Mouse (Mus musculus): Measurements from ENCODE around the gene Nrxn3. TPM values are rescaled to one million over a fixed set of nuclear protein-coding genes. Genes with fewer than 3 reads are reported as not detected.

The Nrxn3 gene
- total RNA-seq, 1 experiment from 2014 or later, result 0.33 TPM

DNA sequence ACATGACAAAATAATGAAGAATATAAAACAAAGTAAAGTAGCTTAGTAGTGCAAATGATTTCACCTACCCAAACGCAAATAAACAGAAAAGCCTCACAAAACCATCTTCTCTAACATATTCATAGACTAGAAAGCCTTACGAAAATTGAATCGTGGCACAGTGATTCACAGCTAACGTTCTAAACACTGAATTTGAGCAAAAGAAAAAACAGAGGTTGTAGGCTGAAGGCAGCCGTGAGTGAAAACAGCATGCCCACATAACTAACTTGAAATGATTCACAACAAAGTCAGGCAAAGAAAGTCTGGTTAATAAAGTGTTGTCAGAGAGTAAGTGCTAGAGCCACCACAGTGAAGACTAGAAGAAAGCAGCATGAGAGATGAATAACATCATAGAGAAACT is 610.8 kb downstream of the Nrxn3 start:
- DNase-seq, result no peak

DNA sequence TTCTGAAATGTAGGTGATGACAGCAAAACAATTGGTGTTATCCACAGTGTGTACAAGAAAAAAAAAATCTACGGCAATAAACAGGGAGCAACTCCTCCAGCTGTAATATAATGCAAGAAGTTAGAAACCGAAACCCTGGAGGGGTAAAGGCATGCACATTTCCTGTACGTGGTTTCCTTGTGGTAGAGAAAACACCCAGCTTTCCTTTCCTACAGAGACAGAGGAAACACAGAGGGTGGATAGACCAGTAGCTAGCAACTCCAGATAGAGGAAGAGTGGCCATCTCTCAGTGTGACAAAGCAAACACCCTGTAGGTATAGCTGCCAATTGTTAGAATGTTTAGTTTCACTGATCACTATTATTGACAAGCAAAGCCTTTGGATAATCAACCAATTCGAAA is 642.2 kb downstream of the Nrxn3 start:
- no peak for DNase-seq

DNA sequence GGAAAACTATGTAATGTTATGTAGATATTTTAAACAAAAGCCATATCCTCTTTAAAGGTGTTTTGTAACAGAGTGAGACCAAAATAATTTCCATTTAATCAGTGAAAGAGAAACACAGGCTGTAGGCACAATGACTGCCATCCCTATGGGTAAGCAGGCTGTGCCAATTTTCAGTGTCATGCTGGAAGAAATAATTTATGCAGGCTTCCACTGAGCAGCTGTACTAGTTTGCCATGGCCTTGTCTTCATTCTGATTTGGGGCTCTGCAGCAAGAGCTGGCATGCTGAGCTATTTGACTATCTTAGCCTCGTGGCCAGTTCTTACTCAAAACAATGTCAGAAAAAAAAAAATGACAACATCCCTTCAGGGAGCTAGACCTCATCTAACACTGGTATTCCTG is 647.3 kb downstream of the Nrxn3 start:
- DNase-seq, result peak; percentile 4

DNA sequence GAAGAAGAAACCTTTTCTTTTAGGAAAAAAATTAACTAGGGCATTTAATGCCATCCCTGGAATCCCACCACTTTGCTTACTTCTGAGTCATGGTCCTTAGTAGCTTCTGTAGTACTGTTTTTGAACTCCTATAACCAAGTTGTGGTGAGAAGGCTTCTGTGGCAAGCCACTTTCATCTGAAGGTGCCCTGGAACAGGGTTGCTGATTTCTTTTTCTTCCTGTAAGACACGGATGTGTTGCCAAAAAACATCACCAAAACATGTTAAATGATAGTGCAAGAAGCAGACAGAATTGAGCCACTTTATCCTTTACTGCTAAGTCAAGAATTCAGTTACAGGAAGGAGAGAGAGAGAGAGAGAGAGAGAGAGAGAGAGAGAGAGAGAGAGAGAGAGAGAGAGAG is 653.9 kb downstream of the Nrxn3 start:
- DNase-seq, result no peak

DNA sequence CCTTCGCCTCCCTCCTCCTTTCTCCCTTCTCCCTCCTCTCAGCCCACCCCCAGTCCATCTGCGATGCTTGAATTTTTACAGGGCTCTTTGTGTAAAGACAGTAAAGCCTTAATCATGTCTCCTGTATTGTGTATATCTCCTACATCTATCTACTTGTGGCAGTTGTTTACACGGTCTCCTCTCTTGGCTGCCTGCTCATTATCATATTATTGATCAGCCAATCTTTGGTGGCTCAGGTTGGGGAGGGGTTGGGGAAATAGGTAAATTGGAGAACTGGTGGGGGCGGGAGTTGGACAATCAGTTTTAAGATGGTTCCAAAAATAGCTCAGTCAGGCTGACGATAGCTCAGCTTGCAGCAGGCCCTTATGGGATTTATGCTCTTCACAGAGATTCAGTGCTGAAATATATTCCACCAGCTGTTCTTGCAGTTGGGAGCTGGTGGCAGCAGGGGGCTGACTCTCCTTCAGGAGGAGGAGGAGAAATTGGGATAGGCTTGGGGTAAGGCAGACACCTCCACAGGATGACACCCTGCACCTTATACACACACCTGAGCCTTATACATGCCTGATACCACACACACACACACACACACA is 654.5 kb downstream of the Nrxn3 start:
- DNase-seq, result no peak

DNA sequence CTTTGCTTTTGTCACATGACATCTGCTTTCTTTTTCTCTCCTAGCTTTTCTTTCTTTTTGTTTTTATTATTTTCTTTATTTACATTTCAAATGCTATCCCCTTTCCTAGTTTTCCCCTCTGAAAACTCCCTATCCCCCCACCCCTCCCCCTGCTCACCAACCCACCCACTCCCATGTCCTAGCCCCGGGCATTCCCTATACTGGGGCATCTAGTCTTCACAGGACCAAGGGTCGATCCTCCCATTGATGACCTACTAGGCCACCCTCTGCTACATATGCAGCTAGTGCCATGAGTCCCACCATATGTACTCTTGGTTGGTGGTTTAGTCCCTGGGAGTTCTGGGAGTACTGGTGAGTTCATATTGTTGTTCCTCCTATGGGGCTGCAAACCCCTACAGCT is 655.0 kb downstream of the Nrxn3 start:
- DNase-seq, result no peak

DNA sequence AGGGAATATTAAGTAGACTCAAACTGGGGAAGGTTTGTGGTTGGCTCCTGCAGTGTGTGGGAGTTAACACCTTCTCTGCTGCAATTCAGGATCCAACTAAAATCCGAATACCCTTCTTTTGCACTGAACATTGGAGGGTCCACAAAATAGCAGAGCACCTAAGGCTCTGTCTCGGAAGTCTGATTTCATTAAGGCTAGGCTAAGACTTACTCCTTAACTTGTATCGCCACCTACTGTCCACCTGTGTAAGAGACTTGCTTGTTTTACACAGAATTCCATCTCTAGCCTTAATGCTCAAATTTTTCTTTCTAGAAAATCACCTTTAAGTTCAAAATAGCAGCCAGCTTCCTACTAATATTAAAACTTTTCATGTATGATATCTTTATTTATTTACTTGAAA is 660.6 kb downstream of the Nrxn3 start:
- no peak for DNase-seq

DNA sequence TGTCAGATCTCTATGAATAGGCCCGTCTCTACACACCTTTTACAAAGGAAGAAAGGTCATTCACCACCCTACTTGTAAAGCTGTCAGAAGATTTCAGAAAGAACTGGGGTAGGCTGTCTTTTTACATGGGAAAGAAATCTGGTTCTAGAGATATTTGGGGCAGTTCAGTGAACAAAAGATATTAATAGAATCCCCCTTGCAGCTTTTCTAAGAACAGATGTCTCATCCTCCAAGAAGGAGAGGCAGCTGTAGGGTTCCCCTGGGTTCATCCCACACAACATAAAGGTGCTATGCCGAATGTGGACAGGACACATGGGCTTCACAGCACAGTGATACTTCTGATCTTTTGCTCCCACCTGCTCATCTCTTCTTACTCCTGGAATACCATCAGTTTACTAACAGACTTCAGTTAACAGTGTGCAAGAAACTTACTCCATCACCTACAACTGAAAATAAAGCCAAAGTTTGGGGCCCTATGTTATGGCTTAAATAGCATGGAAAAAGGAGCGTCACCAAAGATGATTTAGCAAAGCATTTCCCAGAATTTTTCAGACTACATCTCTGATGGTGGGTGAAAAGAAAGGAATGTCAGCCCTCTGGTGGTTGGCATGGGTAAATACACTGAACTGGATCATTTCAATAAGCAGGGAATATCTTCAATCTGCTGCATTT is 672.6 kb downstream of the Nrxn3 start:
- peak; percentile 5 for DNase-seq

DNA sequence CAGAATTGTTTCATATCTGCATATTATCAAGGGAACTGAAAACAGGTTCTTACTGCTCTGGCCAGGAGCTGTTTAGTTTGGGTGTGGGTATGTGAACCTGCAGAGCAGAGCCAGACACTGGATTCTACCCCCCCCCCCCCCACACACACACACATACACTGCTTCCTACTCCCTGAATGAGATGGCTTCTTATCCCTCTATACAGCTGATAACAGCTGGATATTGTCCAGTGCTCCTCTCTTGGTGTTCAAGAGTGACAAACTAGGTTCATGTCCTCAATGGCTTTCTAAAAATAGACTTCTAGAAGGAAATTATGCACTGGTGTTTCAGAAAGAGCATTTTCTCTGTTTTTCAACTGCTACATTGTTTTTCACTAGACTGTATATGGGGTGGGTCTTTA is 713.8 kb downstream of the Nrxn3 start:
- DNase-seq, result no peak

DNA sequence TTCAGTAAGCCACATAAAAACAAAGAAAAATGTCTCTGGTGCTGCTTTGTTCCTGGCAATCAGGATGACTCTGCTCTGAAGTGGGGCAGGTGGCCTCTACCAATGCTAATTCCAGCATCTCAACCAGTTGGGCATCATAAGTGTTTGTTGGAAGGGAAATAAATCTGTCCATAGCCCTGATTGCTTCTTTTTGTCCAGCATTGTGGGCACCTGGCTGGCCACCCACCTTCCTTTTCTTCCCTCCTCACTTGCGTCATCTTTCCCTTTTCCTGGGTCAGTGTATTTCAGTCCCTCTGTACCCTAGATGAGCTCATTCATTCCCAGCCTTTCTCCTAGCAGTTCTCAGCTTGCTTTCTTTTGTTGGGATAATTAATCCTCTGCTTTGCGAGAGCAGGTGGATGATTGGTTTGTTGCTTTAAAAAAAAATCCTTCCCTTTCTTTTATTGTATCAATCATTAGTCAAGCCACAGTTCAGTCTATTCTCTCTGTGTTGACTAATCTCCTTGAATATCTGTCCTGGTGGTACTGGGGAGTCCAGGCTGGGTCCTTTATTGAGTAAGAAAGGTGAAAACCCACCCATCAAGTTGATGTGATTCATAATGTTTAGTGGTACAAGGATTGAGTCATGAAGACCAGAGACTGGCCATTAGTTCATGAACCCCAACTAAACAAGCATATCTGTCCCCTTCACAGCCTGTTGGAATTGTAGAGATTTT is 719.8 kb downstream of the Nrxn3 start:
- no peak for DNase-seq

DNA sequence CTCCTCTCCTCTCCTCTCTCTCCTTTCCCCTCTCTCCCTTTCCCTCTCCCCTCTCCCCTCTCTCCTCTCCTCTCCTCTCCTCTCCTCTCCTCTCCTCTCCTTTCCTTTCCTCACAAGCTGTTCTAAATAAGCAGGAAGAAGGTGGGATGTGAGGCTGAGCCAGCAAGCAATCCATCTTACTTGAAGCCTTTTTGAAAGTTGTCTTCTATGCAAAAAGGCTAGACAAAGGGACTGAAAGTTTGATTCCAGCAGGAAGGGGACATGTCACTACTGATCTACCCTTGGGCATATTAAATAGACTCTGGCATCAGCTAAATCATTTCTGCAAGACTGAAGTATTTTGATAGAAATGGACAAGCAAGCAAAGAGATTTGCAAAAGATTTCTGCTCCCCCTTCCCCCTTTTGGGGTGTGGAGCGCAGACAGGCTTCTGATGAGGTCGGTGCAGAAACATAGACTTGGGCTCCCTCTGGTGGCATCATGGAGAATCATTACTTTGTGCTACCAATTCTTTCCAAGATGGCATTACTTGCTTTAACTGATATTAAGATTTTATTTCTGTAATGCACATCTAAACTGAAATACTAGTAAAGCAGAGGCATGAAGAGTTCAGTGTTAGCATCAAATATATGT is 728.1 kb downstream of the Nrxn3 start:
- peak; percentile 21 for DNase-seq

DNA sequence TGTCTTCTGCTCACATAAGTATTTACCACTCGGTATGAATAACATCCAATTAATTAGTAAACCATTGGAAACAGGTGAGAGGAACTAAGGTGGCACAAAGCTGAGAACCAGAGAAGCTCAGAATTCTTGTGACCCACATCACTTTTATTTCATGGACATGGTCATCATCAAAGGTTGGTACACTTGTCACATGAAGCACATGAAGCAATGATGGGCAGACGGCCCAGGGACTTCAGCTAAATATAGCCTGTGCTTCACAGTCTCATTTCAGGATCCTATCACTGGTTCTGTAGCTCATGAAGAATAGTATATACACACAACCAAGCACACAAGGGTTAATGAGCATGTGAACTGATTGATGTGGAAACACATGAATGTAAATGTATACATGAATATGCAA is 747.5 kb downstream of the Nrxn3 start:
- DNase-seq, result peak; percentile 3

DNA sequence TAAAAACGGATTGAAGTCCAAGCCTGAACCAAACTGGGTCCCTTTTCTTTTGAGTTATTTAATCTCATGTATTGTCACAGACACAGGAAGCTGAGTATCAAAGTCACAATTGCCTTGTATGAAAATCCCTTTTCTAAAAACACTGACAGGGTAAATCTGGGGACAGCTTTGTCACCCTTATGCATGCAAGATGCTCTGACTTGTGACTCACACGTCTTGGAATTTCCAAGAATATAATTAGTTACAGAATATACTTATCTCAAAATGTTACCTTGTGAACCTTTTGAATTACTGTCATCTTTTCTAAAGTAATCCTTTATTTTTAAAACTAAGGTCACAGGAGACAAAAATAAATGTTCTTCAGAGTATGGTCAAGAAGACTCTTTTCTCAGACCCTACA is 748.6 kb downstream of the Nrxn3 start:
- no peak for DNase-seq

DNA sequence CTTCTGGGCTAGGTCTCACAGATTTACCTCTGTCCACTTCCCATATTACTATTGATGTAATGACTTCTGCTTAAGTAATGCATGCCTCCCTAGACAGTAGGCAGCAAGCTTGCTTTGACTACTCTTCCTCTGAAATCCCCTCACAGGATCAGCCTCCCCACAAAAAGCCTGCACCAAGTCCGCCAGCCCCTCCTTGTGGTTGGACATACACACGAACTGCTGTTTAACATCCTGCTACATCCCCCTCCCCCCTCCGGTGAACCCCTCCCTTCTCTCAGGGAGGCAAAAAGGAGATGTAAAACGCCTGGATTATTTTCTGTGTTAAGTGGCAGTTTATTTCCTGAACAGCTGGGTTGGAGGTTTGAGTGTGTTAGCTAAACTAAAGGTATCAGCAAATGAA is 749.2 kb downstream of the Nrxn3 start:
- DNase-seq, result no peak

DNA sequence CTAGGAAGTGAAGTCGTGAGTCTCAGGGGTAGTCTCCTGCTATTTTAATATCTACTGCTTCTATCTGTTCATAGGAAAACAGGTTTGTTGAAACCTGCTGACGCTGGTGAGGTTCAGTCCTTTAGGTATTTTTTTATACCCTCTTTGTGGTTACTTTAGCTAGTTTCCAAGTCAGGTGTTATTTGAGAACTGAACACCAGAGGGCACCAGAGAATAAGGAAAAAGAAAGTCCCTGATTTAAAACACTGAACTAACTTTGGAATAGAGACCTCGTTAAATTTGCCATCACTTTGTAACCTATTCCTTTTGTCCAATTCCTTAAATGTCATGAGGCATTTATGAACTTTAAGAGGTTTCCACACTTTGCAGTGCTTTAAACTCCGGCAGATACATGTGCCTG is 756.4 kb downstream of the Nrxn3 start:
- peak; percentile 26 for DNase-seq

DNA sequence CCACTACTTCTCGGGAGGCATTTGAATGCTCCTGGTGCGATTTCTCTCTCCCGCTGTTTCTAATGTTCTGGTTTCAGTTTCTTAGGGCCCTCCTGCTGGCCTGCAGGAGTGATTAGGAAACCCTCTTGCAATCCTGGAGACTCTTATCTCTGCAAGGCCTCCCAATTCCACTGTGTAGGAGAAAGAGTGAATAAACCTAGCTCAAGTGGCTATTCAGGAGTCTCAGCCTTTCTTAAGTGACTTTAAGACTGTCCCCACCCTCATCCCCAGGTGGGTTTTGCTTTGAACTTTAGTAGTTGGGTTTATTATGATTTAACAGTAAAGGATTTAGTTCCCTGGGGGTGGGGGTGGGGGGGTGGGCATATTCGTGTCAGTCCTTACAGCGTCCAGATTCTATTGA is 759.5 kb downstream of the Nrxn3 start:
- peak; percentile 7 for DNase-seq

DNA sequence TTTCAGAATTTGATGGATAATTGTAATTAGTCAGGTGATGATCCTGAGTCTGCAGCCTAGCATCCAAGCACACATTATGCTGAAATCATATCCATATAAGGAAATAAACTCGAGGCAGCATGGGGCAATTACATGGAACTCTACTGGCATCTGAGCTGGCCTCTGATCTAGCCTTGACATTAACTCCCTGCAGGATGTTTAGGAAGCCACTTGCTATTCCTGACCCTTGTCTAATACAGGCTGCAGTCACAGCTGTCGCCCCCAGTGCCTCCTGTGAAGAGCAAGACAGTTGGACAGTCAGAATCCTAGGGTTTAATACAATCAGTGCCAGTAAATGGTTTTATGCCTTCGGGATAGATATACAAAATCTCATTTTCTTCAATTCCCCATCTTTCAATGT is 781.4 kb downstream of the Nrxn3 start:
- no peak for DNase-seq

DNA sequence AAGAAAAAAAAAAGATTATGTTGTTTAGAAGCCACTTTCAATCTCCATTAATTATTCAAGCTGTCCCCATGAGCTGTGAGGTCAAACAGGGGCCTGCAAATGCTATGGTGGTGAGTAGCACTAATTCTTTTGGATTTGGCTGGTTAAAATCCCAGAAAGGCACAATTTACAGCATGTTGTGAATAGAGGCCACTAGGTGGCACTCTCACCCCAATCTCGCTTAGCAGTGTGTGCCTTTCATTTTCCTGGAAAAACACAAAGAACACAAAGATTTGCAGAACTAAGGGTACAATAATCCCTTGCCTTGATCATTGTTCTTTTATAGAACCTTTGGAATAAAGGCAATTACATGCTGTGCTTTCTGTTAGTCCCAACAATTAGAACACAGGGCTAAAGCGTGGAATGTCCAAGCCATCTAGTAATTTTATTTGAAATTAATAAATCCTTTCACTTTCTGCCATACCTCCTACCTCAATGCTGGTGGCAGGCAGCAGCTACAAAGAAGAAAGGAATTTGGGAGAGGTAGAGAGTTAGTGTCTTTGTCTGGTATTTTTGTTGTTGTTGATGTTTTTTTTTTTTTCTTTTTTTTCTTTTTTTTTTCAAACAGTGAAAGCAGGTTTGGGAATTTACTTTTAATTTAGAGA is 782.6 kb downstream of the Nrxn3 start:
- peak; percentile 33 for DNase-seq

DNA sequence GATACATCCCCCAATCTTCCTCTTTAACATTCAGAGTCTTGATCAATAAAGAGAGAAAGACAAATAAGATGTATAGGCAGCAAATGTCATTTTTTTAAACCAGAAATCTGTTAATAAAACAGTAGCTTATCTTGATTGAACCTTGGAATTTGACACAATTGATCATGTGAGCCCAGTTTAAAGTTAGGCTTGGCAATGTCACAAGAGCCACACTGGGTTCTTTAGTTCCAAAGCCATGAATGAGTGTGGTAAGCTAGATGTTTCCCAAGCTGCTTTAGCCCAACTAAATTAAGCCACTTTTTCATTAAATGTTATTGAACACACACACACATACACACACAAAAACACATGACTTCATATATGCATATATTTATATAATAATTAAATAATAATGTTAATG is 786.3 kb downstream of the Nrxn3 start:
- no peak for DNase-seq

DNA sequence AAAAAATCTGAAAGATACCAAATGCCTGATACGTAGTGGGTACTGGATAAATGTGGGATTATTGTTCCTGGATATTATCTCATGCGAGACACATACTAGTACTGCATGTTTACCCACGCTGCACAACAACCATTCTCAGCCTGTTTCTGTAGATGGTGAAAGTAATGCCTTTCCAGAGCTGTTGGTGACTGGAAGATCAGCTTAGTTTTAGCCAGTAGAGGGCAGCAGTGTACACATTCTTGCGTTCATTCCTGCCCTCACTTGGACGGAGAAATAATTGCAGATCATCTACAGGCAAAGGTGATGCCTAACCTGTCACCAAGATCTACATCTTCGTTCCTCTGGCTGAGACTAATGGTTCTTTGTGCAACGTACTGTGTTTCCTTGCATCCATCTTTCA is 791.1 kb downstream of the Nrxn3 start:
- DNase-seq, result peak; percentile 51

DNA sequence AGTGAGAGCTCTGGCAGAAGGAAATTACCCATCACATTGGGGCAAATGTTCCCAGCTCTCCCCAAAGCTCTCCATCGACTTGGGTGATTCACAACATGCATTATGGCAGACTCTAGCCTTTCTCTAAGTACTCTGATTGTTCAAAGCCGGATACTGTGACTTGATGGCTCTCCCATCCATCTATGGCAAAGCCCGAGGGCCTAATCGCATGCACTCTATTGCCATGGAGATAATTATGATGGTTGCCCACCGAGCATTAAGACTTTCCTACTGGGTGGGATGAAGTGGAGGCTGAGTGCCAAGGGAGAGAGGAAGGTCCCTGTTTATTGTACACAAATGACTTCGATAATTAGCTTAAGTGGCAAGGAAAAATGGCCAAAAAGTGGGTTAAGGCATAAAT is 793.4 kb downstream of the Nrxn3 start:
- no peak for DNase-seq

DNA sequence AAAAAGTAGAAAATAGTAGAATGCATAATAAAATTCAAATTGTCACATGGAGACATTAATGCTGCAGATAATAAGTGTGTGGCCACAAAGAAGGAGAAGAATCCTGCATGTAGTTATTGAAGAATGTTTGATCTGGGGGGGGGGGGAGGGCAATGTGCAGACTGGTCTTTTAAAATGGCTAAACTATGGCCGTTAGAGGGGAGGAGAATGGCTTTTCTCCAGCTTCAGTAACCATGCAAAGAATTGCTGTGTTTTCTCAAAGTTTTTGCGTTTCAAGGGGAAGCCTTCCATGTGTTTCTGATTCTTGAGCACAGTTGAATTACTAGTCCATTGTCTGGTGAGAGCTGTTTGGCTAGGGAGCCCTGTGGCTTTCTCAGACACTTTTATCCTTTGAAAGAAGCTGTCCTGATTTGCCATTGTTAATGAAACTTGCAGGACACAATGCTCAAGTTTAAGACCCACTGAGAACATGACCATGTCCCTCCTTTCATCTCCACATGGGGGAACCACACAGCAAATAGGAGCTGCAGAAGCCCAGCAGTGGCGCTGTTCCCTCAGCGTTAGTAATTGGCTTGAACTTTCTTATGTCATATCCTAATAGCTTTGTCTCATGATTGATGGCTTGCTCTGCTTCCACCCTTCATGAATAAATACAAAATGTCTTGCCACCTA is 808.1 kb downstream of the Nrxn3 start:
- DNase-seq, result no peak

All from adrenal gland, postnatal 14 days (tissue).